Mouse (Mus musculus): ENCODE results near the gene Pdzd7.

DNA sequence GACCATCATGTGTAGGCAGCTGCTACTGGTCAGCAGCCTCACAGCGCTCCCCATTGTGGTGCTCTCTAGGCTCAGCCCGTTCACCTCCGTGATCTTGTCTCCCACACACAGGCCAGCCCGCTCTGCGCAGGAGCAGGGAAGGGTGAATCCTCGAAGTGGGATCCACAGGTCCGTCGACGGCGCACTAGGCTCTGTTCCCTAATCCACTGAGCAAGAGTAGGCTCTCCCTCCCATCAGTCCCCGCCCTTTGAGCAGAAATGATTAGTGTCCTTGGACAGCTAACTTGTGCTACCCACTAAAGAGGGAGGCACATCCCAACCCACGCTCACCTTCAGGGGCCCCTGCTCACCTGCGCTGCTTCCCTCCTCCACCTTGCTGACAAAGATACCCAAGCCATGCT lies 5.3 kb downstream of the Pdzd7 start:
- no peak for TF ChIP-seq CTCF (IDR thresholded peaks at IDR 0.05; ENCODE audit: low read depth)
- TF ChIP-seq EP300 (optimal IDR thresholded peaks at IDR 0.05), result no peak
